Comparison of ENCODE assay signal across 9 mouse cellular contexts in the genomic region with DNA sequence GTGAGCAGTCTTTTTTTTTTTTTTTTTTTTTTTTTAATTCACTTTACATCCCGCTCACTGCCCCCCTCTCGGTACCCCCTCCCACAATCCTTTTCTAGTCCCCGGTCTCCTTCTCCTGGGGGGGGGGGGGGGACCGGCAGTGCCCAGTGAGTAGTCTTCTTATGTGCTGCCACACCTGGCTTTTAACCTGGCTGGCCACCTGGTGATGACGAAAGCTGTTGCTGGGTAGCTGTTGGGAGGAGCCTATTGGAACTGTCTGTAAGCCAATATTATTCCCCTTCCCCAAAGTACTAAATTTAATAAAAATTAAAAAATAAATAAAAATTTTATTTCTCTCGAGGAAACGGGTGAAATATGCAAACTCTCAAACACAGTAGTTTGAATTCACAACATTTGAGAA. TPM values are rescaled to one million over a fixed set of nuclear protein-coding genes. Genes with fewer than 3 reads are reported as not detected.
DNase-seq lines count a peak whose midpoint lies in the region; ATAC-seq and TF ChIP-seq lines count a peak whose summit lies in the region.
"Had no signal": no experiment of that assay in that cellular context is flagged by ENCODE, and none has a peak within 500 bp of the region (broad histone marks: within the 10 kb centered on the region; RNA-seq: fewer than 3 reads in every experiment).

No protein-coding gene starts in this region.

- no peak for TF ChIP-seq POLR2A in limb, embryonic 14.5 days (IDR thresholded peaks at IDR 0.05; ENCODE audit: borderline replicate concordance, extremely low read depth, insufficient read depth, insufficient read length)

- no peaks in the 10 kb centered on the region for H3K9me3 ChIP-seq in liver, embryonic 11.5 days (ENCODE audit: control insufficient read depth, low read length)
- no peaks in the 10 kb centered on the region for H3K9me3 ChIP-seq in hindbrain, embryonic 11.5 days (ENCODE audit: control insufficient read depth, low read length)
- H3K9me3 ChIP-seq in limb, embryonic 14.5 days (ENCODE audit: control insufficient read depth, low read length): no peaks in the 10 kb centered on the region
- H3K9me3 ChIP-seq in neural tube, embryonic 15.5 days (replicated peaks): no peaks in the 10 kb centered on the region

- DNase-seq in liver, embryonic 11.5 days (ENCODE audit: low spot score): no peak
- no peak for DNase-seq in liver
- DNase-seq in hindbrain, embryonic 11.5 days (ENCODE audit: low spot score): no peak
- no peak for DNase-seq in limb, embryonic 14.5 days (ENCODE audit: low spot score)
- DNase-seq in layer of hippocampus, adult 8-10 months (ENCODE audit: low spot score in 2 of 2): no peak
- DNase-seq in gastrocnemius, adult 8-10 months (ENCODE audit: low spot score in 2 of 2): no peak
- no peak for DNase-seq in adrenal gland, postnatal 14 days

- no peaks in the 10 kb centered on the region for H3K36me3 ChIP-seq in liver, embryonic 11.5 days (ENCODE audit: control insufficient read depth, insufficient read depth, low read length)
- no peaks in the 10 kb centered on the region for H3K36me3 ChIP-seq in hindbrain, embryonic 11.5 days (ENCODE audit: control insufficient read depth, insufficient read depth, low read length)
- no peaks in the 10 kb centered on the region for H3K36me3 ChIP-seq in limb, embryonic 14.5 days (ENCODE audit: control insufficient read depth, insufficient read depth, low read length)
- H3K36me3 ChIP-seq in neural tube, embryonic 15.5 days: no peaks in the 10 kb centered on the region

- H3K4me3 ChIP-seq in liver, embryonic 11.5 days (ENCODE audit: low read depth, low read length): no peak overlapping the region
- no peak overlapping the region for H3K4me3 ChIP-seq in hindbrain, embryonic 11.5 days (ENCODE audit: low read depth, low read length)
- peak overlapping the region; percentile 18 for H3K4me3 ChIP-seq in limb, embryonic 14.5 days (replicated peaks; ENCODE audit: low read length)
- peak overlapping the region; percentile 29 for H3K4me3 ChIP-seq in neural tube, embryonic 15.5 days (replicated peaks)

- 16% methylated on average over 5 of the region's 7 CpGs for WGBS in liver, embryonic 11.5 days
- 13% methylated on average over 5 of the region's 7 CpGs for WGBS in hindbrain, embryonic 11.5 days
- WGBS in limb, embryonic 14.5 days: 19% methylated on average over 7 of the region's 7 CpGs
- WGBS in neural tube, embryonic 15.5 days: 7% methylated on average over 5 of the region's 7 CpGs

- H3K27ac ChIP-seq in liver, embryonic 11.5 days (ENCODE audit: low read depth, low read length): no peak overlapping the region
- H3K27ac ChIP-seq in hindbrain, embryonic 11.5 days (ENCODE audit: low read depth, low read length): no peak overlapping the region
- H3K27ac ChIP-seq in limb, embryonic 14.5 days (replicated peaks; ENCODE audit: low read depth, low read length): no peak overlapping the region
- H3K27ac ChIP-seq in neural tube, embryonic 15.5 days (replicated peaks): no peak overlapping the region

- no peaks in the 10 kb centered on the region; the same call in 1 of the 2 replicates for H3K4me1 ChIP-seq in liver, embryonic 11.5 days (replicated peaks; ENCODE audit: control insufficient read depth, insufficient read depth, low read length)
- H3K4me1 ChIP-seq in hindbrain, embryonic 11.5 days (replicated peaks; ENCODE audit: control insufficient read depth, insufficient read depth, low read length): peaks cover 1% of the 10 kb centered on the region
- H3K4me1 ChIP-seq in limb, embryonic 14.5 days (ENCODE audit: control insufficient read depth, insufficient read depth, low read length): peaks cover 11% of the 10 kb centered on the region; the same call in 1 of the 2 replicates
- peaks cover 22% of the 10 kb centered on the region for H3K4me1 ChIP-seq in neural tube, embryonic 15.5 days

- no peak for ATAC-seq in liver, embryonic 11.5 days (replicated peaks; ENCODE audit: low FRiP score)
- no peak for ATAC-seq in hindbrain, embryonic 11.5 days (ENCODE audit: low FRiP score)
- no peak; the same call in 1 of the 2 replicates for ATAC-seq in limb, embryonic 14.5 days (ENCODE audit: low FRiP score, low read depth)
- 0 out of 2 replicates have a peak, but pooled peaks have one; percentile 66 for ATAC-seq in neural tube, embryonic 15.5 days (ENCODE audit: low FRiP score)
- ATAC-seq: Patski had no signal

- H3K9ac ChIP-seq in liver, embryonic 11.5 days (ENCODE audit: low read depth, low read length): no peak overlapping the region
- H3K9ac ChIP-seq in hindbrain, embryonic 11.5 days (ENCODE audit: low read depth, low read length): no peak overlapping the region
- H3K9ac ChIP-seq in limb, embryonic 14.5 days (ENCODE audit: low read depth, low read length, severe bottlenecking): no peak overlapping the region
- H3K9ac ChIP-seq in neural tube, embryonic 15.5 days (replicated peaks): no peak overlapping the region

- peak overlapping the region; percentile 57 for H3K4me2 ChIP-seq in liver, embryonic 11.5 days
- peak overlapping the region; percentile 37; the same call in 1 of the 2 replicates for H3K4me2 ChIP-seq in hindbrain, embryonic 11.5 days (replicated peaks; ENCODE audit: low read depth, low read length)
- H3K4me2 ChIP-seq in limb, embryonic 14.5 days (replicated peaks; ENCODE audit: low read depth, low read length, severe bottlenecking): peak overlapping the region; percentile 42
- H3K4me2 ChIP-seq in neural tube, embryonic 15.5 days: peak overlapping the region; percentile 58

- H3K27me3 ChIP-seq in liver, embryonic 11.5 days (replicated peaks; ENCODE audit: control insufficient read depth, insufficient read depth, low read length): no peaks in the 10 kb centered on the region
- no peaks in the 10 kb centered on the region for H3K27me3 ChIP-seq in hindbrain, embryonic 11.5 days (ENCODE audit: control insufficient read depth, insufficient read depth, low read length)
- H3K27me3 ChIP-seq in limb, embryonic 14.5 days (ENCODE audit: control insufficient read depth, insufficient read depth, low read length): no peaks in the 10 kb centered on the region
- no peaks in the 10 kb centered on the region for H3K27me3 ChIP-seq in neural tube, embryonic 15.5 days (replicated peaks)
- H3K27me3 ChIP-seq: Patski had no signal

RNA-seq across cellular contexts. Expression of gene Cdk15, which starts 3.9 kb away (rescaled TPM):
- 0.21 TPM in 1 of 2 replicates, not detected in the other for polyA plus RNA-seq in liver, embryonic 11.5 days (2014; fragmentation: Nextera tagmentation; extraction: Ambion mirVana)
- 1.1 and 1.8 TPM in 2 replicates for polyA plus RNA-seq in hindbrain, embryonic 11.5 days (2014; fragmentation: Nextera tagmentation; extraction: Ambion mirVana)
- polyA plus RNA-seq in limb, embryonic 14.5 days (2012; rRNA removed): 0.29 and 0.48 TPM in 2 replicates
- polyA plus RNA-seq in limb, embryonic 14.5 days (2014; fragmentation: Nextera tagmentation; extraction: Ambion mirVana): 0.34 and 0.54 TPM in 2 replicates
- polyA plus RNA-seq in neural tube, embryonic 15.5 days (2015; fragmentation: Nextera tagmentation; extraction: Ambion mirVana): 1.7 and 1.9 TPM in 2 replicates
- total RNA-seq in layer of hippocampus, adult 8-10 months (2022): under 1 TPM; 0.23 to 0.96 (median 0.59) TPM
- under 1 TPM in 1 of 4 experiments, not detected in 3; 0.22 TPM for total RNA-seq in gastrocnemius, adult 8-10 months (2022)
- total RNA-seq in adrenal gland, postnatal 14 days (2021): not detected in 2 replicates

RNA-seq across cellular contexts. Expression of gene Als2, which starts 15.7 kb away (rescaled TPM):
- polyA plus RNA-seq in liver, embryonic 11.5 days (2014; fragmentation: Nextera tagmentation; extraction: Ambion mirVana): 13.1 and 13.9 TPM in 2 replicates
- polyA plus RNA-seq in hindbrain, embryonic 11.5 days (2014; fragmentation: Nextera tagmentation; extraction: Ambion mirVana): 15.9 and 16.1 TPM in 2 replicates
- 8.1 and 8.2 TPM in 2 replicates for polyA plus RNA-seq in limb, embryonic 14.5 days (2012; rRNA removed)
- polyA plus RNA-seq in limb, embryonic 14.5 days (2014; fragmentation: Nextera tagmentation; extraction: Ambion mirVana): 8.1 and 9.6 TPM in 2 replicates
- 15.5 and 16.2 TPM in 2 replicates for polyA plus RNA-seq in neural tube, embryonic 15.5 days (2015; fragmentation: Nextera tagmentation; extraction: Ambion mirVana)
- total RNA-seq in layer of hippocampus, adult 8-10 months (2022): 10 to 100 TPM; 40.2 to 48.7 (median 44.2) TPM
- 10 to 100 TPM; 16.5 to 18.5 (median 17.7) TPM for total RNA-seq in gastrocnemius, adult 8-10 months (2022)
- 13.2 and 14.4 TPM in 2 replicates for total RNA-seq in adrenal gland, postnatal 14 days (2021)

Comparison
In these comparisons a context has a peak if more than half of its experiments do, and no peak if none do; other contexts are left out.
1. H3K4me3 ChIP-seq: peak in limb, embryonic 14.5 days (single experiment) and neural tube, embryonic 15.5 days (single experiment); none in liver, embryonic 11.5 days (single experiment) and hindbrain, embryonic 11.5 days (single experiment).
2. Peak in every context shown above with its lines, with median percentiles within 50 percentile points of each other: H3K4me2 ChIP-seq.